Mouse (Mus musculus): ENCODE measurements at regions not wholly inside any gene's neighbourhood (a gene's known extent, or its start where the extent isn't known, plus 50 kb on each side); places are given as distances from the start of the nearest gene placed in this dataset.

DNA sequence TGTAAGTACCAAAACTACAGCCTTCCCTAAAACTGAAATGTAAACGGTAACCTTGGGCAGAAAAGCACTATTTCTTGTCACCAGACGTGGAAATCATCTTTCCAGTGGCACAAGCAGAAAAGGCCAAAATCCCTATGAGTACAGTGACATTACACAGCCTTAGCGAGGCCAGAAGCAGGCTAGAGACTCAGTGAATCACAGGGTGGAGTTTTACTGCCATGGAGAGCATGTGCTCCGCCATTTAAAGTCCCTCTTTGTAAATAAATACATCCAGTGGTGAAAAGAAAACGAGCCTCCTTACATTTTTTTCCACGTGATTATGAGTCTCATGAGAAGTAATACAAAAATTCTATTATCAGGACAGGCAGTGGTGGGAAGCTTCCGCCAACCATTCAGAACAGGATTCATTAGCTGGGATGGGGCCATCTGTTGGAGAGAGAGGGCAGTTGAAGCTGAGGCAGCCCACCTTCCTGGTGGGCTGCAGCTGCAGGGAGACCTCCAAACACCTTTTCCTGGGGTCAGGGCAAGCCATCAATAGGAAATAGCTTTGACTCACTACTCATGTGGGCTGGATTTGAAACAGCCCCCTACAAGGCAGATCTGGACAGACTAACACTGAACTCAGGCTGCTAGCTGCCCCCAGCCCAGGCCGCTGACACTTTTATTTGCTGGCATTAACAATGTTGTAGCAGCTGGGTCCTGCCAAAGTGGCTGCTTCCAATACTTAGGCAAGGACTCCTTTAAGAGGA lies 146.5 kb upstream of the Hnrnpa3 start:
- Histone ChIP-seq H3K4me2 (ENCODE audit: insufficient read depth, low read depth, poor library complexity, severe bottlenecking) (no peak overlapping the region), H3K4me1 (ENCODE audit: control insufficient read depth in 1 of 2, insufficient read depth in 2 of 2) (no peaks in the 10 kb centered on the region), H3K27ac (ENCODE audit: insufficient read depth, low read depth) (no peak overlapping the region), H3K4me3 (replicated peaks in 1 of 3; ENCODE audit: low read depth in 2 of 3, low read length in 2 of 3, poor library complexity in 1 of 3) (no peak overlapping the region), H3K9ac (ENCODE audit: insufficient read depth, low read depth) (no peak overlapping the region), H3K27me3 (replicated peaks) (no peaks in the 10 kb centered on the region), H3K36me3 (replicated peaks in 1 of 2; ENCODE audit: control insufficient read depth in 1 of 2, insufficient read depth in 1 of 2, low read length in 1 of 2) (no peaks in the 10 kb centered on the region), H3K79me2 (replicated peaks; ENCODE audit: control insufficient read depth, extremely low read depth, insufficient read depth, poor library complexity, severe bottlenecking) (no peaks in the 10 kb centered on the region), H3K9me3 (replicated peaks; ENCODE audit: low read length) (peaks cover 2% of the 10 kb centered on the region)
- dilution Hi-C loops (cut with MboI; ENCODE audit: extremely low pct_ligation_motif_present, extremely low pct_unique_long_range_greater_than_20kb, low sequenced_read_pairs) (no loop called here), in situ Hi-C loops (cut with MboI; ENCODE audit: low pct_ligation_motif_present, low pct_unique_long_range_greater_than_20kb, low sequenced_read_pairs) (no loop called here)
- TF ChIP-seq ZNF384 (IDR thresholded peaks at IDR 0.05; ENCODE audit: low read depth, low read length): no peak
- no peak for TF ChIP-seq IRF4 (IDR thresholded peaks at IDR 0.05; ENCODE audit: low read depth, low read length)
- TF ChIP-seq MYC (IDR thresholded peaks at IDR 0.05; ENCODE audit: low read depth, low read length): no peak
- no peak for TF ChIP-seq JUN (IDR thresholded peaks at IDR 0.05; ENCODE audit: insufficient read depth, low read depth, low read length)
- no peak for DNase-seq (ENCODE audit: extremely low read depth)

DNA sequence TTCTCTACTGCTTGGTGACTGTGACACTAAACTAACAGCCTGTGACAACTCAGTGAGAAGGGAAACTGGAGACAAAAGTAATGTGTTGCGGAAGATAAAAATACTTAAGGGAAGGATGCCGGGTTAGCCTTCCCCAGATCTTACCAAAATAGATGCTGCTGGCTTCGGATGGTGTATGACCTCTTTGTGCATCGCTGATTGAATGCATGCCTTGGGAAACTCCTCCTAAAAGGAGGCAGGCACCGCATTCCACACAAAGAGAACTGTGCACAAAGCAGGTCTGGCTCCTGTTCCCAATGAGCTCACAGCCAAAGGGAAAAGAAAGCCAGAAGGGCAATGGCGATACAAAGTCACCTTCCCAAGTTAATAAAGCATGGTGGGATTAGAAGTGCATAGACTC lies 144.9 kb upstream of the Hnrnpa3 start:
- Histone ChIP-seq H3K79me2 (replicated peaks; ENCODE audit: control insufficient read depth, extremely low read depth, insufficient read depth, poor library complexity, severe bottlenecking) (no peaks in the 10 kb centered on the region), H3K36me3 (replicated peaks in 1 of 2; ENCODE audit: control insufficient read depth in 1 of 2, insufficient read depth in 1 of 2, low read length in 1 of 2) (no peaks in the 10 kb centered on the region), H3K9ac (ENCODE audit: insufficient read depth, low read depth) (no peak overlapping the region), H3K27ac (ENCODE audit: insufficient read depth, low read depth) (no peak overlapping the region), H3K4me3 (replicated peaks in 1 of 3; ENCODE audit: low read depth in 2 of 3, low read length in 2 of 3, poor library complexity in 1 of 3) (no peak overlapping the region), H3K4me1 (ENCODE audit: control insufficient read depth in 1 of 2, insufficient read depth in 2 of 2) (no peaks in the 10 kb centered on the region), H3K27me3 (replicated peaks) (no peaks in the 10 kb centered on the region), H3K4me2 (ENCODE audit: insufficient read depth, low read depth, poor library complexity, severe bottlenecking) (no peak overlapping the region), H3K9me3 (replicated peaks; ENCODE audit: low read length) (no peaks in the 10 kb centered on the region)
- no peak for DNase-seq (ENCODE audit: extremely low read depth)
- TF ChIP-seq HCFC1 (IDR thresholded peaks at IDR 0.05; ENCODE audit: low read depth, low read length) (no peak), JUND (conservative IDR thresholded peaks at IDR 0.05; ENCODE audit: low read depth, low read length) (no peak), ZC3H11A (IDR thresholded peaks at IDR 0.05; ENCODE audit: low read depth, low read length) (no peak), MYC (IDR thresholded peaks at IDR 0.05; ENCODE audit: low read depth, low read length) (no peak), GABPA (IDR thresholded peaks at IDR 0.05; ENCODE audit: insufficient replicate concordance, low read depth, low read length) (no peak), UBTF (IDR thresholded peaks at IDR 0.05; ENCODE audit: low read depth, low read length) (no peak)
- dilution Hi-C loops (cut with MboI; ENCODE audit: extremely low pct_ligation_motif_present, extremely low pct_unique_long_range_greater_than_20kb, low sequenced_read_pairs) (no loop called here), in situ Hi-C loops (cut with MboI; ENCODE audit: low pct_ligation_motif_present, low pct_unique_long_range_greater_than_20kb, low sequenced_read_pairs) (no loop called here)

DNA sequence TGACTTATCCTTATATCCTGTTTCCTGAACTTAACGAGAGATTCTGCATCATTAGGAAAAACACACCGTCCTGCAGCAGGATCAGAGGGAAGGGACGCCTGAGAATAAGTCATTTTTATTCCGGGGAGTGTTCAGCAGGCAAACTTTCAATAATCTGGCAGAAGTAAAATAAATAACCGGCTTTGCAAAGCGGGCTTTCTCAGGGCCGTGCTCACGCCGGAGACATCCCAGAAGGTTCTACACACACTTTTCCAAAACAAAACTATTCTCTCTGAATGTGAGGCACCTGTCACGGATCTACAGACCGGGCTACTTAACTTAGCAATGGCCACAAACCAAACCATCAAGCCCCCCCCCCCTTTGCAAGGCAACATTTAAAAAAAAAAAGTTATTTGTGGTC lies 142.8 kb upstream of the Hnrnpa3 start:
- Histone ChIP-seq H3K4me1 (ENCODE audit: control insufficient read depth in 1 of 2, insufficient read depth in 2 of 2) (no peaks in the 10 kb centered on the region), H3K9me3 (replicated peaks; ENCODE audit: low read length) (no peaks in the 10 kb centered on the region), H3K9ac (ENCODE audit: insufficient read depth, low read depth) (no peak overlapping the region), H3K36me3 (replicated peaks in 1 of 2; ENCODE audit: control insufficient read depth in 1 of 2, insufficient read depth in 1 of 2, low read length in 1 of 2) (no peaks in the 10 kb centered on the region), H3K4me3 (replicated peaks in 1 of 3; ENCODE audit: low read depth in 2 of 3, low read length in 2 of 3, poor library complexity in 1 of 3) (no peak overlapping the region), H3K79me2 (replicated peaks; ENCODE audit: control insufficient read depth, extremely low read depth, insufficient read depth, poor library complexity, severe bottlenecking) (no peaks in the 10 kb centered on the region), H3K27me3 (replicated peaks) (no peaks in the 10 kb centered on the region), H3K4me2 (ENCODE audit: insufficient read depth, low read depth, poor library complexity, severe bottlenecking) (no peak overlapping the region), H3K27ac (ENCODE audit: insufficient read depth, low read depth) (no peak overlapping the region)
- dilution Hi-C loops (cut with MboI; ENCODE audit: extremely low pct_ligation_motif_present, extremely low pct_unique_long_range_greater_than_20kb, low sequenced_read_pairs): no loop called here
- DNase-seq (ENCODE audit: extremely low read depth): no peak
- in situ Hi-C loops (cut with MboI; ENCODE audit: low pct_ligation_motif_present, low pct_unique_long_range_greater_than_20kb, low sequenced_read_pairs): no loop called here
- no peak for TF ChIP-seq MAZ (IDR thresholded peaks at IDR 0.05; ENCODE audit: low read depth, low read length)
- TF ChIP-seq RAD21 (IDR thresholded peaks at IDR 0.05; ENCODE audit: low read depth, low read length): no peak
- no peak for TF ChIP-seq ZKSCAN1 (IDR thresholded peaks at IDR 0.05; ENCODE audit: borderline replicate concordance, low read depth, low read length)
- TF ChIP-seq ELF1 (IDR thresholded peaks at IDR 0.05; ENCODE audit: low read depth, low read length): no peak
- no peak for TF ChIP-seq JUN (IDR thresholded peaks at IDR 0.05; ENCODE audit: insufficient read depth, low read depth, low read length)
- TF ChIP-seq POLR2AphosphoS2 (IDR thresholded peaks at IDR 0.05; ENCODE audit: low read depth, low read length): no peak
- TF ChIP-seq RCOR1 (conservative IDR thresholded peaks at IDR 0.05; ENCODE audit: low read depth, low read length): no peak
- no peak for TF ChIP-seq MYC (IDR thresholded peaks at IDR 0.05; ENCODE audit: low read depth, low read length)
- TF ChIP-seq TBP (conservative IDR thresholded peaks at IDR 0.05; ENCODE audit: low read depth, low read length): no peak
- TF ChIP-seq CHD2 (IDR thresholded peaks at IDR 0.05; ENCODE audit: low read length): no peak
- no peak for TF ChIP-seq POLR2A (IDR thresholded peaks at IDR 0.05; ENCODE audit: low read depth, low read length)
- no peak for TF ChIP-seq E2F4 (IDR thresholded peaks at IDR 0.05; ENCODE audit: insufficient replicate concordance, low read depth, low read length)
- TF ChIP-seq NELFE (IDR thresholded peaks at IDR 0.05; ENCODE audit: low read depth, low read length): no peak
- no peak for TF ChIP-seq ETS1 (conservative IDR thresholded peaks at IDR 0.05; ENCODE audit: low read depth, low read length)
- no peak for TF ChIP-seq KAT2A (IDR thresholded peaks at IDR 0.05; ENCODE audit: insufficient replicate concordance, low read length)
- no peak for TF ChIP-seq SMC3 (IDR thresholded peaks at IDR 0.05; ENCODE audit: low read depth, low read length)
- no peak for TF ChIP-seq SIN3A (IDR thresholded peaks at IDR 0.05; ENCODE audit: low read length)
